Mouse (Mus musculus) liver, adult 2 months (tissue): Measurements from ENCODE around the gene Gpalpp1. TPM values are rescaled to one million over a fixed set of nuclear protein-coding genes. Genes with fewer than 3 reads are reported as not detected.
A peak's percentile ranks its signal among the peaks of the same experiment; 100 is the strongest.

Source experiments
- DNase-seq: peaks from one replicate; pipeline ENCODE4 v3.0.0-alpha.2; 2011; ENCODE audit warnings: low read depth, low spot score; ENCODE audit errors: extremely low read depth
- H3K27ac ChIP-seq: fragments of 200-500 bp; replicated peaks from 2 replicates; pipeline ENCODE4 v1.5.1; 2012; ENCODE audit warnings: low read depth, mild to moderate bottlenecking, control low read depth, inconsistent platforms, low read length; ENCODE audit not compliant: insufficient read depth
- H3K27me3 ChIP-seq: fragments of 200-500 bp; 2 replicates; pipeline ENCODE4 v1.6.1; 2012; ENCODE audit warnings: mild to moderate bottlenecking, moderate library complexity, low read length, inconsistent platforms; ENCODE audit not compliant: control insufficient read depth, insufficient read depth
- H3K36me3 ChIP-seq: fragments of 200-500 bp; 2 replicates; pipeline ENCODE4 v1.6.1; 2012; ENCODE audit warnings: low read length, inconsistent platforms; ENCODE audit not compliant: control insufficient read depth, insufficient read depth
- H3K4me1 ChIP-seq: fragments of 200-500 bp; 2 replicates; pipeline ENCODE4 v1.6.1; 2011; ENCODE audit warnings: low read length; ENCODE audit not compliant: control insufficient read depth, insufficient read depth
- H3K4me3 ChIP-seq: fragments of 200-500 bp; 2 replicates; pipeline ENCODE4 v1.5.1; 2011; ENCODE audit warnings: low read depth, mild to moderate bottlenecking, control low read depth, low read length, moderate library complexity; ENCODE audit not compliant: insufficient read depth
- H3K79me2 ChIP-seq: fragments of 200-500 bp; 2 replicates; pipeline ENCODE4 v1.6.1; 2012; ENCODE audit warnings: inconsistent platforms, mild to moderate bottlenecking, low read length, moderate library complexity; ENCODE audit not compliant: control insufficient read depth, insufficient read depth
- H3K9ac ChIP-seq: fragments of 200-500 bp; 2 replicates; pipeline ENCODE4 v1.6.1; 2012; ENCODE audit warnings: low read depth, mild to moderate bottlenecking, control low read depth, inconsistent platforms, low read length
- CTCF ChIP-seq: fragments of 200-500 bp; IDR thresholded peaks from 2 replicates; pipeline ENCODE4 v1.5.1; 2011; ENCODE audit warnings: low read depth, low read length, control low read depth
- POLR2A ChIP-seq: fragments of 200-500 bp; IDR thresholded peaks from 2 replicates; pipeline ENCODE4 v1.6.1; 2011; ENCODE audit warnings: low read length, control low read depth; ENCODE audit not compliant: insufficient read depth; ENCODE audit errors: extremely low read depth
- WGBS: fragments of 180-500 bp; shearing (Covaris S2); methylation state at CpG from one replicate; pipeline ENCODE4 v1.1.7; 2018; 5-methylcytosine and 5-hydroxymethylcytosine counted together
- polyA plus RNA-seq: library from polyadenylated mRNA; depleted of rRNA; stranded (reverse); fragments of >200 nt; gene quantifications from 2 replicates; pipeline ENCODE4 v1.2.3, GENCODE M21; 2012; rRNA removed
- total RNA-seq: library from RNA; depleted of rRNA; stranded (reverse); fragments of >200 nt; gene quantifications from 2 replicates; pipeline ENCODE4 v1.2.3, GENCODE M21; 2014; rRNA removed

Gene Gpalpp1
- total RNA-seq (7.0 and 8.6 TPM in 2 replicates), polyA plus RNA-seq (2.0 and 2.1 TPM in 2 replicates)

GRCm38 (mm10) chr14:76110396-76111221, at the start of gene Gpalpp1, which contains the start of gene Nufip1:
Gpalpp1 (minus strand) TSS chr14:76110760.
Nufip1 (plus strand) TSS chr14:76110891.
- peaks cover 8% of the 10 kb centered on the region for H3K4me1 ChIP-seq
- H3K79me2 ChIP-seq = peaks cover 6% of the 10 kb centered on the region; the same call in 1 of the 2 replicates
- TF ChIP-seq POLR2A (0 out of 2 replicates have a peak, but pooled peaks have one; percentile 38), CTCF (no peak)
- H3K4me3 ChIP-seq = peak within 1 kb of the TSS; percentile 80
- peaks cover 22% of the 10 kb centered on the region for H3K36me3 ChIP-seq
- peak within 1 kb of the TSS; percentile 82 for H3K9ac ChIP-seq
- peak within 1 kb of the TSS; percentile 77 for H3K27ac ChIP-seq
- under 1% methylated on average over 69 of the region's 69 CpGs for WGBS
- DNase-seq = peak; percentile 96
- H3K27me3 ChIP-seq = no peaks in the 10 kb centered on the region

DNA sequence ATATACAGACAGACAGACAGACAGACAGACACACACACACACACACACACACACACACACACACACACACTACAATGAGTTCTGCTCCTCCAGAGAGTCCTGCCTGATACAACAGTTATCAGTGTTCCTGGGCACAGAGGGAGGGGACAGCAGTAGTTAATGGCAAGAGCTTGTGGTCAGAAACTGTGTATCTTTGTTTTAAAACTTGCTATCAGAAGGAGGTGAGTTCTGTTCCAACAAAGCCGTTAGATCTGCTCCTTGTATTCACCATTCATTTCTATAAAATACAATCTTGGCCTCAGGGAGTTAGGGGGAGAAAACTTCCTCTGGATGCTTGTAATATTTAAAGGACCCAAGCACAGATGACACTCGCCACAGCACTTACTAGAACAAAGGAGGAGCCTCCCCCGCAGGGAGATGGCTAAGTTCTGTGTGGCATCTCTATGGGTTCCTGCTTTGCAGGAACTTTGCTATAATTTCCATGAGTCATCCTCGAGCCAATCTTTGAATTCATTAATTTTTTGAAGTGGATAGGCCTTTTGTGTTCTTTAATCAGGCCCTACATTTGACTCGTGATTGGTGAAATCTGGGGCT, 47.7 kb upstream of the Gpalpp1 start:
- Histone ChIP-seq H3K4me3 (no peak overlapping the region), H3K9ac (no peak overlapping the region), H3K79me2 (no peaks in the 10 kb centered on the region), H3K27me3 (no peaks in the 10 kb centered on the region), H3K27ac (no peak overlapping the region), H3K4me1 (no peaks in the 10 kb centered on the region), H3K36me3 (no peaks in the 10 kb centered on the region)
- TF ChIP-seq POLR2A = no peak
- TF ChIP-seq CTCF = no peak
- no peak for DNase-seq
- WGBS = 76% methylated on average over 5 of the region's 5 CpGs

GRCm38 (mm10) chr14:76153828-76154227, 43.3 kb upstream of the Gpalpp1 start:
- Histone ChIP-seq H3K9ac (no peak overlapping the region), H3K79me2 (no peaks in the 10 kb centered on the region), H3K36me3 (no peaks in the 10 kb centered on the region), H3K4me3 (no peak overlapping the region), H3K27me3 (no peaks in the 10 kb centered on the region), H3K27ac (no peak overlapping the region), H3K4me1 (peaks cover 10% of the 10 kb centered on the region)
- WGBS = 41% methylated on average over 6 of the region's 6 CpGs
- TF ChIP-seq POLR2A (no peak), CTCF (no peak)
- DNase-seq = no peak

DNA sequence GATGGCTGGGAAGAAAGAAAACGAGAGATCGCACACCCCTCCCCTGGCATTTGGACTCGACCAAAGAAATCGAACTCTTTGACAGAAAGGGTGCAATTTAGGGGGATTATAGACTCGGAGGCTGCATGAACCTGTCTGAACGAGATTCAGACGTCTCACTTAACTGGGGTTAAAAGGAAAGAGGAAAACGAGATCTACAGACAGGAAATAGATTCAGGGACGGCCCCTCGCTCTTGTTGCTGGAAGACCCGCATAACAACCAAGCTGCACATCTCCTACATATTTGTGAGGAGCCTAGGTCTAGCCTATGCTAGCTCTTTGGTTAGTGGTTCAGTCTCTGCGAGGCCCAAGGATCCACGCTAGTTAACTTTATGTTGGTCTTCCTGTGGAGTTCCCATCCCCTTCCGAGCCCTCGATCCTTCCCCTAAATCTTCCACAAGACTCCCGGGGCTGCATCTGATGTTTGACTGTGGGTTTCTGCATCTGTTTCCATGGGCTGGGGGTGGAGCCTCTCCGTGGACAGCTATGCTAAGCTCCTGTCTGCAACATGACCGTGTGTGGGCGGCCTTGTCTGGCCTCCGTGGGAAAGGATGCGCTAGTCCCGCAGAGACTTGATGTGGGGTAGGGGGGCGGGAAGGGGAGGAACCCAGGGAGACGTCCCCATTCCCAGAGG, 42.6 kb upstream of the Gpalpp1 start:
- WGBS = 16% methylated on average over 24 of the region's 24 CpGs
- no peaks in the 10 kb centered on the region for H3K27me3 ChIP-seq
- TF ChIP-seq POLR2A (no peak), CTCF (no peak)
- peak overlapping the region; percentile 10; the same call in 1 of the 2 replicates for H3K4me3 ChIP-seq
- H3K36me3 ChIP-seq = no peaks in the 10 kb centered on the region
- no peak overlapping the region for H3K27ac ChIP-seq
- no peak for DNase-seq
- H3K4me1 ChIP-seq = peaks cover 10% of the 10 kb centered on the region
- H3K79me2 ChIP-seq = no peaks in the 10 kb centered on the region
- H3K9ac ChIP-seq = no peak overlapping the region

DNA sequence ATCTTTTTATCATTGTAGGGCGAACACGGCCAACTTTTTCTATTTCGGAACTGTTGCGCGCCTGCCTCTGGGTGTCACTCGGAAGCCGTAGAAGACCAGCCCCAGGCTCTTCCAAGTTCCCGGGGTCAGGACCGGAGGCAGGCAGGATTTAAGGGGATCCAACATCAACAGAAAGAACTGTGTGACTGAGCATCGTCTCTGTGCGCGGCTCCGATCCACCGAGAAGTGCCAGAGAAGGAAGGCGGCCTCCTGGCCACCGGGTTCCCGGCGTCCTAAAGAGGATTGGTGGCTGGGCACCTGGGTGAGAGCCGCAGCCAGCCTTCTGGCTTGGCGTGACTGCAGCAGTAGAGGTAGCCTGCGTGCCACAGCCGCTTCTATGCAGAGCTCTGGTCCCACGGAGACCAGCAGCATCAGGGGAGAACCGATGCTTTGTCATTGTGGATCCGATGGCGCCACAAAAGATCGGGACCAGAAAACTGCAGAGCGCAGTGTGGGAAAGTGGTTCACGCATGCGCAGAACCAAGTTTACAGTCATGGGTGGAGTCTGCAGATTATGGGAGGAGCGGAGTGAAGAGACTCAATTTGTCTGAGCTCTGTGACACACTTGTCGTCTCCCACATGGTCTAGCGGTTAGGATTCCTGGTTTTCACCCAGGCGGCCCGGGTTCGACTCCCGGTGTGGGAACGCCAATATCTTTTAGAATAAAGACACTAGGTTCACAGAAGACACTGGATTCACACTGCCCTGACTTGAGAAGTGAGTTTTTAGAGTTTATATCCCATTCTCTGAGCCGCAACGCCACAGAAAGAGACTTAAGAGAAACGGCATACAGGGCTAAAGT, 41.8 kb upstream of the Gpalpp1 start:
- Histone ChIP-seq H3K27ac (peak overlapping the region; percentile 91), H3K9ac (peak overlapping the region; percentile 89), H3K4me1 (peaks cover 10% of the 10 kb centered on the region), H3K4me3 (peak overlapping the region; percentile 84), H3K36me3 (no peaks in the 10 kb centered on the region), H3K27me3 (no peaks in the 10 kb centered on the region), H3K79me2 (no peaks in the 10 kb centered on the region)
- under 1% methylated on average over 41 of the region's 41 CpGs for WGBS
- peak; percentile 91 for DNase-seq
- peak; percentile 60; the same call in 1 of the 2 replicates for TF ChIP-seq POLR2A
- TF ChIP-seq CTCF = peak; percentile 63
